Mouse (Mus musculus): ENCODE results near the gene Polr2c. TPM values are rescaled to one million over a fixed set of nuclear protein-coding genes. Genes with fewer than 3 reads are reported as not detected.
A peak's percentile ranks its signal among the peaks of the same experiment; 100 is the strongest.

Gene Polr2c
- polyA plus RNA-seq, 1 experiment from 2014 or later = 50.6 TPM

- ATAC-seq = peak; percentile 56; the same call in 1 of the 2 replicates
- no peak overlapping the region for H3K27ac ChIP-seq (ENCODE audit: low read depth)
- TF ChIP-seq EP300 (IDR thresholded peaks at IDR 0.05; ENCODE audit: low read depth) = no peak
- TF ChIP-seq CTCF (IDR thresholded peaks at IDR 0.05; ENCODE audit: low read depth) = no peak
- H3K4me1 ChIP-seq (ENCODE audit: insufficient read depth) = peaks cover 3% of the 10 kb centered on the region; the same call in 1 of the 2 replicates
- H3K9ac ChIP-seq (replicated peaks) = no peak overlapping the region
- H3K36me3 ChIP-seq (replicated peaks; ENCODE audit: insufficient read depth, low read length) = no peaks in the 10 kb centered on the region
- DNase-seq = no peak
- 28% methylated on average over 14 of the region's 14 CpGs for WGBS (ENCODE audit: insufficient replicate concordance)
- H3K9me3 ChIP-seq (ENCODE audit: low read length) = no peaks in the 10 kb centered on the region
- peak overlapping the region; percentile 57 for H3K4me2 ChIP-seq (ENCODE audit: low read depth, low read length)
- H3K4me3 ChIP-seq (ENCODE audit: low read depth, low read length) = no peak overlapping the region
- no peaks in the 10 kb centered on the region for H3K27me3 ChIP-seq (ENCODE audit: insufficient read depth, low read length)
These were observed 31.3 kb downstream of the Polr2c start for GRCm38 (mm10) chr8:94888383-94889036.

- Histone ChIP-seq H3K9me3 (ENCODE audit: low read length) (no peaks in the 10 kb centered on the region), H3K4me3 (ENCODE audit: low read depth, low read length) (no peak overlapping the region), H3K9ac (replicated peaks) (no peak overlapping the region), H3K4me2 (ENCODE audit: low read depth, low read length) (no peak overlapping the region), H3K36me3 (replicated peaks; ENCODE audit: insufficient read depth, low read length) (no peaks in the 10 kb centered on the region), H3K27me3 (ENCODE audit: insufficient read depth, low read length) (no peaks in the 10 kb centered on the region), H3K4me1 (ENCODE audit: insufficient read depth) (peaks cover 8% of the 10 kb centered on the region), H3K27ac (ENCODE audit: low read depth) (no peak overlapping the region)
- no peak for TF ChIP-seq CTCF (IDR thresholded peaks at IDR 0.05; ENCODE audit: low read depth)
- no peak for TF ChIP-seq EP300 (IDR thresholded peaks at IDR 0.05; ENCODE audit: low read depth)
- DNase-seq = no peak
- 40% methylated on average over 2 of the region's 2 CpGs for WGBS (ENCODE audit: insufficient replicate concordance)
- ATAC-seq = no peak
These were observed 35.7 kb downstream of the Polr2c start for GRCm38 (mm10) chr8:94892917-94893316.

GRCm38 (mm10) chr8:94899262-94899661 is 42.0 kb downstream of the Polr2c start:
- Histone ChIP-seq H3K4me2 (ENCODE audit: low read depth, low read length) (peak overlapping the region; percentile 65), H3K4me3 (ENCODE audit: low read depth, low read length) (peak overlapping the region; percentile 26; the same call in 1 of the 2 replicates), H3K4me1 (ENCODE audit: insufficient read depth) (peaks cover 38% of the 10 kb centered on the region), H3K27ac (ENCODE audit: low read depth) (peak overlapping the region; percentile 96), H3K27me3 (ENCODE audit: insufficient read depth, low read length) (no peaks in the 10 kb centered on the region), H3K36me3 (replicated peaks; ENCODE audit: insufficient read depth, low read length) (no peaks in the 10 kb centered on the region), H3K9ac (replicated peaks) (peak overlapping the region; percentile 66), H3K9me3 (ENCODE audit: low read length) (no peaks in the 10 kb centered on the region)
- DNase-seq (peak; percentile 89), ATAC-seq (peak; percentile 98)
- WGBS (ENCODE audit: insufficient replicate concordance) = 27% methylated on average over 11 of the region's 11 CpGs
- TF ChIP-seq CTCF (IDR thresholded peaks at IDR 0.05; ENCODE audit: low read depth) (no peak), EP300 (IDR thresholded peaks at IDR 0.05; ENCODE audit: low read depth) (peak; percentile 86)

- Histone ChIP-seq H3K27ac (ENCODE audit: low read depth) (no peak overlapping the region), H3K27me3 (ENCODE audit: insufficient read depth, low read length) (no peaks in the 10 kb centered on the region), H3K36me3 (replicated peaks; ENCODE audit: insufficient read depth, low read length) (no peaks in the 10 kb centered on the region), H3K9me3 (ENCODE audit: low read length) (no peaks in the 10 kb centered on the region), H3K4me2 (ENCODE audit: low read depth, low read length) (no peak overlapping the region), H3K4me1 (ENCODE audit: insufficient read depth) (peaks cover 38% of the 10 kb centered on the region), H3K9ac (replicated peaks) (no peak overlapping the region), H3K4me3 (ENCODE audit: low read depth, low read length) (no peak overlapping the region)
- DNase-seq = no peak
- no peak for TF ChIP-seq CTCF (IDR thresholded peaks at IDR 0.05; ENCODE audit: low read depth)
- TF ChIP-seq EP300 (IDR thresholded peaks at IDR 0.05; ENCODE audit: low read depth) = no peak
- no peak for ATAC-seq
- WGBS (ENCODE audit: insufficient replicate concordance) = 34% methylated on average over 6 of the region's 6 CpGs
These were observed 43.4 kb downstream of the Polr2c start for GRCm38 (mm10) chr8:94900617-94901016.

GRCm38 (mm10) chr8:94901031-94901430 is 43.8 kb downstream of the Polr2c start:
- ATAC-seq = no peak
- DNase-seq = no peak
- H3K4me1 ChIP-seq (ENCODE audit: insufficient read depth) = peaks cover 38% of the 10 kb centered on the region
- H3K36me3 ChIP-seq (replicated peaks; ENCODE audit: insufficient read depth, low read length) = no peaks in the 10 kb centered on the region
- no peak overlapping the region for H3K4me3 ChIP-seq (ENCODE audit: low read depth, low read length)
- H3K9ac ChIP-seq (replicated peaks) = no peak overlapping the region
- H3K4me2 ChIP-seq (ENCODE audit: low read depth, low read length) = no peak overlapping the region
- TF ChIP-seq CTCF (IDR thresholded peaks at IDR 0.05; ENCODE audit: low read depth) (no peak), EP300 (IDR thresholded peaks at IDR 0.05; ENCODE audit: low read depth) (no peak)
- H3K27ac ChIP-seq (ENCODE audit: low read depth) = peak overlapping the region; percentile 13; the same call in 1 of the 2 replicates
- WGBS (ENCODE audit: insufficient replicate concordance) = 22% methylated on average over 5 of the region's 5 CpGs
- no peaks in the 10 kb centered on the region for H3K27me3 ChIP-seq (ENCODE audit: insufficient read depth, low read length)
- H3K9me3 ChIP-seq (ENCODE audit: low read length) = no peaks in the 10 kb centered on the region

- ATAC-seq = no peak
- no peak overlapping the region for H3K9ac ChIP-seq (replicated peaks)
- TF ChIP-seq CTCF (IDR thresholded peaks at IDR 0.05; ENCODE audit: low read depth) (no peak), EP300 (IDR thresholded peaks at IDR 0.05; ENCODE audit: low read depth) (no peak)
- H3K9me3 ChIP-seq (ENCODE audit: low read length) = no peaks in the 10 kb centered on the region
- H3K4me2 ChIP-seq (ENCODE audit: low read depth, low read length) = no peak overlapping the region
- H3K4me1 ChIP-seq (ENCODE audit: insufficient read depth) = peaks cover 25% of the 10 kb centered on the region
- DNase-seq = no peak
- no peak overlapping the region for H3K4me3 ChIP-seq (ENCODE audit: low read depth, low read length)
- no peaks in the 10 kb centered on the region for H3K27me3 ChIP-seq (ENCODE audit: insufficient read depth, low read length)
- WGBS (ENCODE audit: insufficient replicate concordance) = 82% methylated on average over 12 of the region's 12 CpGs
- no peak overlapping the region for H3K27ac ChIP-seq (ENCODE audit: low read depth)
- no peaks in the 10 kb centered on the region for H3K36me3 ChIP-seq (replicated peaks; ENCODE audit: insufficient read depth, low read length)
These were observed 46.5 kb downstream of the Polr2c start for GRCm38 (mm10) chr8:94903709-94904108.

Measured in liver, postnatal 0 days (tissue).